10 mouse cellular contexts compared by ENCODE assay signal in genomic region chr10:80384115-80384639, GRCm38 (mm10). TPM values are rescaled to one million over a fixed set of nuclear protein-coding genes. Genes with fewer than 3 reads are reported as not detected.
DNase-seq lines count a peak whose midpoint lies in the region; ATAC-seq and TF ChIP-seq lines count a peak whose summit lies in the region.
"Had no signal": no experiment of that assay in that cellular context is flagged by ENCODE, and none has a peak within 500 bp of the region (broad histone marks: within the 10 kb centered on the region; RNA-seq: fewer than 3 reads in every experiment).

No protein-coding gene starts in this region.

- no peak for TF ChIP-seq POLR2A in myocyte (IDR thresholded peaks at IDR 0.05; ENCODE audit: insufficient read length, low read depth)

- WGBS in kidney, embryonic 15.5 days, result 89% methylated on average over 4 of the region's 4 CpGs
- 86% methylated on average over 4 of the region's 4 CpGs for WGBS in embryonic facial prominence, embryonic 15.5 days
- WGBS in limb, embryonic 10.5 days, result 89% methylated on average over 4 of the region's 4 CpGs

- DNase-seq in kidney, postnatal 10 days, result no peak
- DNase-seq in limb, embryonic 10.5 days (ENCODE audit: low spot score), result no peak
- DNase-seq in natural killer cell, adult 2 months (ENCODE audit: low spot score in 2 of 2), result no peak
- DNase-seq in cerebellum, postnatal 14 days, result no peak
- DNase-seq in left cerebral cortex, postnatal 14 days (ENCODE audit: low spot score in 2 of 2), result no peak
- DNase-seq: kidney, postnatal 14 days had no signal

- ATAC-seq in kidney, embryonic 15.5 days (replicated peaks; ENCODE audit: low FRiP score), result no peak
- no peak for ATAC-seq in embryonic facial prominence, embryonic 15.5 days (ENCODE audit: insufficient number of reproducible peaks, low FRiP score, low TSS enrichment, low read depth)
- ATAC-seq: Patski had no signal

- H3K27ac ChIP-seq in kidney, embryonic 15.5 days, result no peak overlapping the region
- H3K27ac ChIP-seq in embryonic facial prominence, embryonic 15.5 days (replicated peaks), result no peak overlapping the region
- 0 out of 2 replicates have a peak overlapping the region, but pooled peaks have one; percentile 26 for H3K27ac ChIP-seq in limb, embryonic 10.5 days

- peak overlapping the region; percentile 88 for H3K4me2 ChIP-seq in kidney, embryonic 15.5 days
- peak overlapping the region; percentile 85 for H3K4me2 ChIP-seq in embryonic facial prominence, embryonic 15.5 days (replicated peaks)
- H3K4me2 ChIP-seq in myocyte (ENCODE audit: low read depth), result peak overlapping the region; percentile 94

- H3K79me2 ChIP-seq in myocyte (ENCODE audit: control insufficient read depth, insufficient read depth), result peaks cover 51% of the 10 kb centered on the region

- H3K4me3 ChIP-seq in kidney, embryonic 15.5 days (replicated peaks), result peak overlapping the region; percentile 74
- peak overlapping the region; percentile 67 for H3K4me3 ChIP-seq in embryonic facial prominence, embryonic 15.5 days (replicated peaks)
- H3K4me3 ChIP-seq in limb, embryonic 10.5 days, result peak overlapping the region; percentile 94
- peak overlapping the region; percentile 100 for H3K4me3 ChIP-seq in myocyte

- no peaks in the 10 kb centered on the region for H3K27me3 ChIP-seq in kidney, embryonic 15.5 days
- no peaks in the 10 kb centered on the region for H3K27me3 ChIP-seq in embryonic facial prominence, embryonic 15.5 days
- H3K27me3 ChIP-seq in limb, embryonic 10.5 days (ENCODE audit: low read depth, poor library complexity, severe bottlenecking), result no peaks in the 10 kb centered on the region
- H3K27me3 ChIP-seq in myocyte (ENCODE audit: control insufficient read depth, insufficient read depth, insufficient read length), result no peaks in the 10 kb centered on the region
- H3K27me3 ChIP-seq: Patski had no signal

- no peak overlapping the region for H3ac ChIP-seq in myocyte (ENCODE audit: control insufficient read depth, insufficient read length)

- no peaks in the 10 kb centered on the region for H3K9me3 ChIP-seq in kidney, embryonic 15.5 days (replicated peaks)
- no peaks in the 10 kb centered on the region for H3K9me3 ChIP-seq in embryonic facial prominence, embryonic 15.5 days (replicated peaks)
- no peaks in the 10 kb centered on the region for H3K9me3 ChIP-seq in limb, embryonic 10.5 days (replicated peaks)

- peak overlapping the region; percentile 96 for H3K9ac ChIP-seq in kidney, embryonic 15.5 days
- no peak overlapping the region for H3K9ac ChIP-seq in embryonic facial prominence, embryonic 15.5 days

- intact Hi-C loops in left cerebral cortex, postnatal 14 days (cut with DNase I), result no loop called here

- H3K4me1 ChIP-seq in kidney, embryonic 15.5 days, result peaks cover 63% of the 10 kb centered on the region
- peaks cover 44% of the 10 kb centered on the region for H3K4me1 ChIP-seq in embryonic facial prominence, embryonic 15.5 days
- peaks cover 49% of the 10 kb centered on the region for H3K4me1 ChIP-seq in limb, embryonic 10.5 days

- H3K36me3 ChIP-seq in kidney, embryonic 15.5 days, result peaks cover 55% of the 10 kb centered on the region
- peaks cover 33% of the 10 kb centered on the region for H3K36me3 ChIP-seq in embryonic facial prominence, embryonic 15.5 days
- peaks cover 63% of the 10 kb centered on the region for H3K36me3 ChIP-seq in limb, embryonic 10.5 days
- peaks cover 4% of the 10 kb centered on the region for H3K36me3 ChIP-seq in myocyte (ENCODE audit: control insufficient read depth, insufficient read depth)

TF ChIP-seq in myocyte, 11 proteins besides CTCF, POLR2A, EP300 and RAD21:
- TF ChIP-seq E2F4 (IDR thresholded peaks at IDR 0.05; ENCODE audit: insufficient read depth) (no peak), POLR2AphosphoS2 (IDR thresholded peaks at IDR 0.05; ENCODE audit: insufficient read length, low read depth) (no peak), TCF12 (IDR thresholded peaks at IDR 0.05; ENCODE audit: insufficient read depth, poor library complexity, severe bottlenecking) (no peak), MAX (IDR thresholded peaks at IDR 0.05; ENCODE audit: low read depth) (no peak), MYOG (IDR thresholded peaks at IDR 0.05; ENCODE audit: control insufficient read depth in 1 of 3, insufficient read depth in 1 of 3, insufficient read length in 2 of 3, low read depth in 2 of 3) (no peak), MYOD1 (IDR thresholded peaks at IDR 0.05; ENCODE audit: control insufficient read depth in 1 of 3, insufficient read length in 2 of 3, low read depth in 2 of 3) (no peak), REST (IDR thresholded peaks at IDR 0.05; ENCODE audit: insufficient read depth, insufficient read length) (no peak), SRF (IDR thresholded peaks at IDR 0.05; ENCODE audit: control insufficient read depth, insufficient read length, low read depth) (no peak), TCF3 (IDR thresholded peaks at IDR 0.05; ENCODE audit: insufficient read length, low read depth) (no peak)

RNA-seq across cellular contexts. Expression of gene Mex3d, which starts 3.3 kb away (rescaled TPM):
- polyA plus RNA-seq in kidney, embryonic 15.5 days (2015; fragmentation: Nextera tagmentation; extraction: Ambion mirVana), result 7.1 and 8.4 TPM in 2 replicates
- 7.2 and 8.4 TPM in 2 replicates for polyA plus RNA-seq in embryonic facial prominence, embryonic 15.5 days (2015; fragmentation: Nextera tagmentation; extraction: Ambion mirVana)
- polyA plus RNA-seq in limb, embryonic 10.5 days (2016; fragmentation: Nextera tagmentation; extraction: Ambion mirVana), result 7.2 and 7.5 TPM in 2 replicates
- polyA plus RNA-seq in myocyte (2012; fragmentation: generic; extraction: Trizol), result 29.6 TPM
- total RNA-seq in left cerebral cortex, postnatal 14 days (2021), result 10 to 100 TPM; 19.9 to 24.1 TPM

RNA-seq across cellular contexts. Expression of gene Mbd3, which starts 15.2 kb away (rescaled TPM):
- 260 and 283 TPM in 2 replicates for polyA plus RNA-seq in kidney, embryonic 15.5 days (2015; fragmentation: Nextera tagmentation; extraction: Ambion mirVana)
- polyA plus RNA-seq in embryonic facial prominence, embryonic 15.5 days (2015; fragmentation: Nextera tagmentation; extraction: Ambion mirVana), result 247 and 250 TPM in 2 replicates
- 453 and 469 TPM in 2 replicates for polyA plus RNA-seq in limb, embryonic 10.5 days (2016; fragmentation: Nextera tagmentation; extraction: Ambion mirVana)
- 190 TPM for polyA plus RNA-seq in myocyte (2012; fragmentation: generic; extraction: Trizol)
- total RNA-seq in left cerebral cortex, postnatal 14 days (2021), result 100 to 1,000 TPM; 122 to 134 TPM

RNA-seq across cellular contexts. Expression of gene Uqcr11, which starts 22.5 kb away (rescaled TPM):
- polyA plus RNA-seq in kidney, embryonic 15.5 days (2015; fragmentation: Nextera tagmentation; extraction: Ambion mirVana), result 790 and 798 TPM in 2 replicates
- polyA plus RNA-seq in embryonic facial prominence, embryonic 15.5 days (2015; fragmentation: Nextera tagmentation; extraction: Ambion mirVana), result 659 and 673 TPM in 2 replicates
- polyA plus RNA-seq in limb, embryonic 10.5 days (2016; fragmentation: Nextera tagmentation; extraction: Ambion mirVana), result 651 and 677 TPM in 2 replicates
- polyA plus RNA-seq in myocyte (2012; fragmentation: generic; extraction: Trizol), result 1,247 TPM
- total RNA-seq in left cerebral cortex, postnatal 14 days (2021), result 100 to 1,000 TPM; 587 to 604 TPM

RNA-seq across cellular contexts. Expression of gene Plk5, which starts 27.9 kb away (rescaled TPM):
- 0.67 and 0.70 TPM in 2 replicates for polyA plus RNA-seq in kidney, embryonic 15.5 days (2015; fragmentation: Nextera tagmentation; extraction: Ambion mirVana)
- polyA plus RNA-seq in embryonic facial prominence, embryonic 15.5 days (2015; fragmentation: Nextera tagmentation; extraction: Ambion mirVana), result 2.0 and 2.2 TPM in 2 replicates
- 0.31 and 0.48 TPM in 2 replicates for polyA plus RNA-seq in limb, embryonic 10.5 days (2016; fragmentation: Nextera tagmentation; extraction: Ambion mirVana)
- 0.05 TPM for polyA plus RNA-seq in myocyte (2012; fragmentation: generic; extraction: Trizol)
- total RNA-seq in left cerebral cortex, postnatal 14 days (2021), result 10 to 100 TPM in 1 of 2 experiments, 1 to 10 TPM in 1; 7.6 to 10.6 TPM

RNA-seq across cellular contexts. Expression of gene Adamtsl5, which starts 36.0 kb away (rescaled TPM):
- polyA plus RNA-seq in kidney, embryonic 15.5 days (2015; fragmentation: Nextera tagmentation; extraction: Ambion mirVana), result 3.6 and 5.2 TPM in 2 replicates
- 11.5 and 11.6 TPM in 2 replicates for polyA plus RNA-seq in embryonic facial prominence, embryonic 15.5 days (2015; fragmentation: Nextera tagmentation; extraction: Ambion mirVana)
- polyA plus RNA-seq in limb, embryonic 10.5 days (2016; fragmentation: Nextera tagmentation; extraction: Ambion mirVana), result 0.39 and 0.48 TPM in 2 replicates
- polyA plus RNA-seq in myocyte (2012; fragmentation: generic; extraction: Trizol), result 57.8 TPM
- 1 to 10 TPM; 2.0 to 4.2 TPM for total RNA-seq in left cerebral cortex, postnatal 14 days (2021)
